Comparison of ENCODE assay signal across 16 mouse cellular contexts in the genomic region with DNA sequence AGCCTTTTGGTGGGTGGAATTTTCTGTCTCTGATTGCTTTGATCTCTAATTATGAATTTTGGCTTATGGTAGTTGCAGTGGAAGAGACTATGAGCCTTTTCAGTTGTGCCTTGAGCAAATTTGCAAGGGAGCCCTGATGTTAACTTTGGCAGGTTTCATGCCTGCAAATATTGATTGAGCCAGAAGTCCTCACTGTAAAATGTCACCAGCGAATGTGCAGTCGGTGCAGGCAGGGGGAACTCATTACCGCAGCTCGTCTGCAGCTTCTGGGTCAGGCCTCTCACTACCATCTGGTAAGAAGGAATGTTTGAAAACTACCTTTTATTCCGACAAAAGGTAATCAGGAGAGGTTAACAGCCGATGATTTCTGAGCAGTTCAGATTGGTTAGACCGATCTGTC. TPM values are rescaled to one million over a fixed set of nuclear protein-coding genes. Genes with fewer than 3 reads are reported as not detected.
A peak's percentile ranks its signal among the peaks of the same experiment; 100 is the strongest.
DNase-seq lines count a peak whose midpoint lies in the region; ATAC-seq lines count a peak whose summit lies in the region.
"Had no signal": no experiment of that assay in that cellular context is flagged by ENCODE, and none has a peak within 500 bp of the region (broad histone marks: within the 10 kb centered on the region; RNA-seq: fewer than 3 reads in every experiment).

No protein-coding gene starts in this region.

- H3K4me3 ChIP-seq in forebrain, embryonic 16.5 days (replicated peaks; ENCODE audit: low read length) = no peak overlapping the region
- no peak overlapping the region for H3K4me3 ChIP-seq in forebrain, embryonic 11.5 days (ENCODE audit: low read depth, low read length)
- no peak overlapping the region for H3K4me3 ChIP-seq in neural tube, embryonic 15.5 days (replicated peaks)
- H3K4me3 ChIP-seq: heart, adult 2 months; kidney, embryonic 15.5 days had no signal

- no peak for ATAC-seq in forebrain, embryonic 16.5 days
- no peak for ATAC-seq in forebrain, embryonic 11.5 days (replicated peaks; ENCODE audit: low FRiP score)
- no peak for ATAC-seq in neural tube, embryonic 15.5 days (ENCODE audit: low FRiP score)
- ATAC-seq: Patski had no signal

- H3K9me3 ChIP-seq in forebrain, embryonic 16.5 days (ENCODE audit: control insufficient read depth, low read length) = no peaks in the 10 kb centered on the region
- H3K9me3 ChIP-seq in forebrain, embryonic 11.5 days (ENCODE audit: control insufficient read depth, low read length) = no peaks in the 10 kb centered on the region
- H3K9me3 ChIP-seq in neural tube, embryonic 15.5 days (replicated peaks) = no peaks in the 10 kb centered on the region
- H3K9me3 ChIP-seq: kidney, embryonic 15.5 days had no signal

- H3K9ac ChIP-seq in forebrain, embryonic 16.5 days (replicated peaks; ENCODE audit: low read depth, low read length) = no peak overlapping the region
- no peak overlapping the region for H3K9ac ChIP-seq in forebrain, embryonic 11.5 days (ENCODE audit: low read length)
- no peak overlapping the region for H3K9ac ChIP-seq in neural tube, embryonic 15.5 days (replicated peaks)
- H3K9ac ChIP-seq: kidney, embryonic 15.5 days; lung, embryonic 14.5 days had no signal

- DNase-seq in forebrain, embryonic 11.5 days (ENCODE audit: low spot score) = no peak
- DNase-seq in lung, postnatal 36 days = peak; percentile 9
- no peak for DNase-seq in lung, postnatal 14 days
- DNase-seq in layer of hippocampus, adult 8-10 months (ENCODE audit: low spot score in 2 of 2) = peak; percentile 30 to 49
- no peak for DNase-seq in MN1 (ENCODE audit: low spot score)
- no peak for DNase-seq in T-cell, adult 2 months (ENCODE audit: low spot score)
- DNase-seq: cerebellum, adult 11 months; heart, adult 2 months; liver; lung, embryonic 14.5 days; right cerebral cortex, postnatal 14 days; thymus, postnatal 36 days had no signal

- H3K27ac ChIP-seq in forebrain, embryonic 16.5 days (ENCODE audit: low read length) = 0 out of 2 replicates have a peak overlapping the region, but pooled peaks have one; percentile 18
- H3K27ac ChIP-seq in forebrain, embryonic 11.5 days (ENCODE audit: low read depth, low read length) = no peak overlapping the region
- peak overlapping the region; percentile 69 for H3K27ac ChIP-seq in neural tube, embryonic 15.5 days (replicated peaks)
- H3K27ac ChIP-seq: heart, adult 2 months; kidney, embryonic 15.5 days had no signal

- H3K27me3 ChIP-seq in forebrain, embryonic 16.5 days (replicated peaks; ENCODE audit: control insufficient read depth, insufficient read depth, low read length) = no peaks in the 10 kb centered on the region
- H3K27me3 ChIP-seq in forebrain, embryonic 11.5 days (ENCODE audit: control insufficient read depth, insufficient read depth, low read length) = no peaks in the 10 kb centered on the region
- H3K27me3 ChIP-seq in neural tube, embryonic 15.5 days (replicated peaks) = no peaks in the 10 kb centered on the region
- H3K27me3 ChIP-seq: kidney, embryonic 15.5 days; Patski had no signal

- H3K36me3 ChIP-seq in forebrain, embryonic 16.5 days (ENCODE audit: control insufficient read depth, insufficient read depth) = 0 out of 2 replicates have a peak, but pooled peaks cover 2% of the 10 kb centered on the region
- H3K36me3 ChIP-seq in forebrain, embryonic 11.5 days (ENCODE audit: control insufficient read depth, insufficient read depth, low read length) = no peaks in the 10 kb centered on the region
- H3K36me3 ChIP-seq in neural tube, embryonic 15.5 days = no peaks in the 10 kb centered on the region
- H3K36me3 ChIP-seq: kidney, embryonic 15.5 days had no signal

- peaks cover 25% of the 10 kb centered on the region for H3K4me1 ChIP-seq in forebrain, embryonic 16.5 days (replicated peaks; ENCODE audit: control insufficient read depth, insufficient read depth, low read length)
- peaks cover 5% of the 10 kb centered on the region; the same call in 1 of the 2 replicates for H3K4me1 ChIP-seq in forebrain, embryonic 11.5 days (replicated peaks; ENCODE audit: control insufficient read depth, insufficient read depth, low read length)
- H3K4me1 ChIP-seq in neural tube, embryonic 15.5 days = peaks cover 62% of the 10 kb centered on the region

- no peak overlapping the region for H3K4me2 ChIP-seq in forebrain, embryonic 16.5 days (ENCODE audit: low read length)
- no peak overlapping the region for H3K4me2 ChIP-seq in forebrain, embryonic 11.5 days (ENCODE audit: low read depth, low read length, severe bottlenecking)
- H3K4me2 ChIP-seq in neural tube, embryonic 15.5 days = no peak overlapping the region
- H3K4me2 ChIP-seq: kidney, embryonic 15.5 days; lung, embryonic 14.5 days had no signal

- WGBS in forebrain, embryonic 16.5 days = 51% methylated on average over 7 of the region's 7 CpGs
- WGBS in forebrain, embryonic 11.5 days = 88% methylated on average over 7 of the region's 7 CpGs
- 30% methylated on average over 7 of the region's 7 CpGs for WGBS in neural tube, embryonic 15.5 days

RNA-seq across cellular contexts. Expression of a gene that starts 29.4 kb away (rescaled TPM):
- 78.2 and 79.8 TPM in 2 replicates for polyA plus RNA-seq in forebrain, embryonic 16.5 days (2015; fragmentation: Nextera tagmentation; extraction: Ambion mirVana)
- 98.3 and 110 TPM in 2 replicates for polyA plus RNA-seq in forebrain, embryonic 11.5 days (2014; fragmentation: Nextera tagmentation; extraction: Ambion mirVana)
- total RNA-seq in layer of hippocampus, adult 8-10 months (2022) = 10 to 100 TPM; 27.3 to 37.7 (median 29.8) TPM
- 51.3 and 52.6 TPM in 2 replicates for polyA plus RNA-seq in neural tube, embryonic 15.5 days (2015; fragmentation: Nextera tagmentation; extraction: Ambion mirVana)

Comparison
In these comparisons a context has a peak if more than half of its experiments do, and no peak if none do; other contexts are left out.
1. DNase-seq: peak in lung, postnatal 36 days (single experiment) and layer of hippocampus, adult 8-10 months (2 of 2); none in forebrain, embryonic 11.5 days (single experiment), lung, postnatal 14 days (single experiment), MN1 (single experiment) and T-cell, adult 2 months (single experiment).